Mouse (Mus musculus): ENCODE results near the gene Ptprs.

GRCm38 (mm10) chr17:56393889-56394288, 82.4 kb downstream of the Ptprs start:
- TF ChIP-seq POLR2A (IDR thresholded peaks at IDR 0.05; ENCODE audit: borderline replicate concordance, insufficient read depth, low read length) (no peak), CTCF (IDR thresholded peaks at IDR 0.05; ENCODE audit: borderline replicate concordance, insufficient read depth, low read depth, low read length) (no peak)
